Mouse (Mus musculus): ENCODE data around the gene Ins1. TPM values are rescaled to one million over a fixed set of nuclear protein-coding genes. Genes with fewer than 3 reads are reported as not detected.

Ins1 gene
- total RNA-seq (2023), result not detected in 2 replicates

DNA sequence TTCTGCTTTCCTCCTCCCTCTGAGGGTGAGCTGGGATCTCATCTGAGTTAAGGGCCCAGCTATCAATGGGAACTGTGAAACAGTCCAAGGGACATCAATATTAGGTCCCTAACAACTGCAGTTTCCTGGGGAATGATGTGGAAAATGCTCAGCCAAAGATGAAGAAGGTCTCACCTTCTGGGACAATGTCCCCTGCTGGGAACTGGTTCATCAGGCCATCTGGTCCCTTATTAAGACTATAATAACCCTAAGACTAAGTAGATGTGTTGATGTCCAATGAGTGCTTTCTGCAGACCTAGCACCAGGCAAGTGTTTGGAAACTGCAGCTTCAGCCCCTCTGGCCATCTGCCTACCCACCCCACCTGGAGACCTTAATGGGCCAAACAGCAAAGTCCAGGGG is at the start of gene Ins1:
Gene Ins1, plus strand, starts transcription at position 301 of the 400 bp plus-strand sequence.

